Mouse (Mus musculus) kidney, postnatal 0 days (tissue): Measurements from ENCODE around the gene Rhbdf2. TPM values are rescaled to one million over a fixed set of nuclear protein-coding genes. Genes with fewer than 3 reads are reported as not detected.

Experiments
- ATAC-seq: fragments of 200-750 bp; cut with Nextera tagmentation; replicated peaks from 2 replicates; pipeline ENCODE4 v1.8.0; 2017; ENCODE audit warnings: low read depth, moderate number of reproducible peaks, moderate TSS enrichment, moderate library complexity; ENCODE audit not compliant: low FRiP score
- DNase-seq: peaks from one replicate; pipeline ENCODE4 v3.0.0-alpha.2; 2016; ENCODE audit warnings: low spot score
- H3K27ac ChIP-seq: fragments of 300-500 bp; sonication (generic); 2 replicates; pipeline ENCODE4 v1.5.1; 2014; ENCODE audit warnings: mild to moderate bottlenecking
- H3K27me3 ChIP-seq: fragments of 300-500 bp; sonication (generic); 2 replicates; pipeline ENCODE4 v1.6.1; 2014; ENCODE audit warnings: low read length, mixed read lengths; ENCODE audit not compliant: insufficient read depth
- H3K36me3 ChIP-seq: fragments of 300-500 bp; sonication (generic); 2 replicates; pipeline ENCODE4 v1.6.1; 2014; ENCODE audit warnings: low read length, mixed read lengths; ENCODE audit not compliant: insufficient read depth
- H3K4me1 ChIP-seq: fragments of 300-500 bp; sonication (generic); replicated peaks from 2 replicates; pipeline ENCODE4 v1.6.1; 2014; ENCODE audit warnings: antibody characterized with exemption, low read length, mixed read lengths; ENCODE audit not compliant: insufficient read depth
- H3K4me2 ChIP-seq: fragments of 300-500 bp; sonication (generic); 2 replicates; pipeline ENCODE4 v1.6.1; 2014; ENCODE audit warnings: mild to moderate bottlenecking, low read length, moderate library complexity, mixed read lengths
- H3K4me3 ChIP-seq: fragments of 300-500 bp; sonication (generic); replicated peaks from 2 replicates; pipeline ENCODE4 v1.5.1; 2014; ENCODE audit warnings: low read depth, low read length
- H3K9ac ChIP-seq: fragments of 300-500 bp; sonication (generic); 2 replicates; pipeline ENCODE4 v1.6.1; 2014; ENCODE audit warnings: low read depth, low read length
- H3K9me3 ChIP-seq: fragments of 300-500 bp; sonication (generic); replicated peaks from 2 replicates; pipeline ENCODE4 v1.6.1; 2016; ENCODE audit warnings: low read length, inconsistent platforms, mixed read lengths
- CTCF ChIP-seq: IDR thresholded peaks from 2 replicates; pipeline ENCODE4 v1.5.1; 2016; ENCODE audit warnings: antibody characterized with exemption, low read depth, mild to moderate bottlenecking, moderate library complexity
- WGBS: fragments of 180-500 bp; shearing (Covaris S2); extraction: QIAGEN DNeasy Blood & Tissue Kit; methylation state at CpG from one replicate; pipeline ENCODE4 v1.1.7; 2014; 5-methylcytosine and 5-hydroxymethylcytosine counted together
- polyA plus RNA-seq: library from polyadenylated mRNA; unstranded; fragments of >200 nt; fragmentation: Nextera tagmentation; extraction: Ambion mirVana; gene quantifications from 2 replicates; pipeline ENCODE4 v1.2.1, GENCODE M21; 2015

The Rhbdf2 gene
- polyA plus RNA-seq, 1 experiment from 2014 or later: 9.0 TPM

DNA sequence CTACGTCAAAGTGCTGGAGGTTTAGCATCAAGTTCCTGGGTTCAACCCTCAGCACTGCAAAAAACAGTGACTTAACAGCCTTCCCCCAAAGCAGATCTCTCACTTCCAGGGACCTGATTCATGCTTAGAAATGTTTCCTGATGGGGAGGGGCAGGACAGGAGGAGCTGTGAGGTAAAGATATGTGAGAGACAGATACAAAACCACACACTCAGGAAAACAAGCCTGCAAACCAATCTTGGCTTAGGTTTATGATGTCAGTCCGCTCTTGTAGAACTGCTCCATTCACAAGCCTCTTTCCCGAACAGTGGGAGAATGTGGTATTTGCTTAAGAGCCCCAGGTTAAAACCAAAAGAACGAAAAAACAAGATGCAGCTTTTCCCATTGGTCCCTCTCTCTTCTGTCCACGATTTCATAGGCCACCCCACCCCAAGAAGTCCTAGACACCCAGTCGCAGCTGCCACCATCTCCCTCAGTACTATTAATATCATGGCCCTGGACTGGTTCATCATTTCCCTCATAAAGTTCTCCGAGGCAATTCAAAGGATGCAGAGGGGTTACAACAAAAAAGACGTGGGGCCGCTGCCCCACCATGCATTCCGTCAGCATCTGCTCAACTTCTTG, 46.7 kb downstream of the Rhbdf2 start:
- no peak for ATAC-seq
- Histone ChIP-seq H3K4me3 (peak overlapping the region; percentile 83), H3K4me2 (peak overlapping the region; percentile 86), H3K9ac (peak overlapping the region; percentile 77; the same call in 1 of the 2 replicates), H3K36me3 (no peaks in the 10 kb centered on the region), H3K27ac (no peak overlapping the region), H3K27me3 (no peaks in the 10 kb centered on the region), H3K4me1 (0 out of 2 replicates have a peak, but pooled peaks cover 5% of the 10 kb centered on the region), H3K9me3 (no peaks in the 10 kb centered on the region)
- no peak for TF ChIP-seq CTCF
- 27% methylated on average over 10 of the region's 10 CpGs for WGBS
- DNase-seq: no peak

- WGBS: 96% methylated on average over 3 of the region's 3 CpGs
- Histone ChIP-seq H3K9ac (no peak overlapping the region), H3K4me1 (0 out of 2 replicates have a peak, but pooled peaks cover 5% of the 10 kb centered on the region), H3K36me3 (no peaks in the 10 kb centered on the region), H3K4me2 (no peak overlapping the region), H3K27ac (no peak overlapping the region), H3K27me3 (no peaks in the 10 kb centered on the region), H3K4me3 (no peak overlapping the region), H3K9me3 (no peaks in the 10 kb centered on the region)
- no peak for DNase-seq
- no peak for ATAC-seq
- TF ChIP-seq CTCF: no peak
These were observed 47.5 kb downstream of the Rhbdf2 start for GRCm38 (mm10) chr11:116579280-116579679.

- WGBS: 80% methylated on average over 2 of the region's 2 CpGs
- no peak for TF ChIP-seq CTCF
- Histone ChIP-seq H3K9ac (no peak overlapping the region), H3K4me2 (no peak overlapping the region), H3K36me3 (no peaks in the 10 kb centered on the region), H3K27me3 (no peaks in the 10 kb centered on the region), H3K4me3 (no peak overlapping the region), H3K9me3 (no peaks in the 10 kb centered on the region), H3K4me1 (peaks cover 21% of the 10 kb centered on the region), H3K27ac (no peak overlapping the region)
- DNase-seq (no peak), ATAC-seq (no peak)
These were observed 51.4 kb downstream of the Rhbdf2 start for GRCm38 (mm10) chr11:116575396-116575795.

DNA sequence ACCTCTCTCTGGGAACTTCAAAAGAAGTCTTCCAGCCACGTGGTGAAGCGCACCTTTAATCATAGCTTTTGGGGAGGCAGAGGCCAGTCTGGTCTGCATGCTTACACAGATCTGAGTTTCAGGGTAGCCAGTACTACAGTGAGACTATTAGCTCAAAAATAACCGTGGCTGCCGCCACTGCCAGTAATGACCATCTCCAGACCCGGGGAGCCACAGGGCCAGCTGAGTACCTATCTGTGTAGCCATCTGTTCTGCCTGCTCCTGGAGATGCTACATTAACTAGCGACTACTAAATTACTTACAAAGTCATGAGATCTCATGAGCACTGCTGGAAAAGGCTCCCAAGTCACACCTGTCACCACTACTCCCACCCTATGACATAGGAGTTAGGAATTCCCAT, 51.8 kb downstream of the Rhbdf2 start:
- no peak for TF ChIP-seq CTCF
- Histone ChIP-seq H3K4me1 (peaks cover 18% of the 10 kb centered on the region), H3K9me3 (no peaks in the 10 kb centered on the region), H3K27me3 (no peaks in the 10 kb centered on the region), H3K9ac (no peak overlapping the region), H3K27ac (no peak overlapping the region), H3K36me3 (no peaks in the 10 kb centered on the region), H3K4me2 (no peak overlapping the region), H3K4me3 (no peak overlapping the region)
- 67% methylated on average over 6 of the region's 6 CpGs for WGBS
- ATAC-seq (no peak), DNase-seq (no peak)

DNA sequence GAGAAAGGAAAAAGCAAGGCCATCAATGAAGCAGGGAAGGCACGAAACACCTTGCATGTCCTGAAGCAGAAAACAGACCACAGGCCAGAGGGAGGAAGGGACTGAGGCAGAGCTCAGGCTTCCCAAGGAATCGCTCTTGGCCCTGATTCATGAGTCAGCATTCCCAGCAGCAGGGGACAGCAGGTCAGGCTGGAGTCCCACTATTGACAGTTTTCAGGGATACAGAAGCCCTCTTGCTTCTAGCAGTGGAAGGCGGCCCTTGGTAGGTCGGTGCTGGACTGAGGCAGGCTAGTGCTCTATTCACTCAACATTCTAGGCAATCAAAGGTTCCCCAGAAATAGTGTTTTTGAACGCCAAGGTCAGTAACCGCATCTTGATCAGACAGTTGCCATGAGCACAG, 52.3 kb downstream of the Rhbdf2 start:
- Histone ChIP-seq H3K4me3 (no peak overlapping the region), H3K4me1 (peaks cover 18% of the 10 kb centered on the region), H3K36me3 (no peaks in the 10 kb centered on the region), H3K4me2 (no peak overlapping the region), H3K27ac (no peak overlapping the region), H3K9me3 (no peaks in the 10 kb centered on the region), H3K27me3 (no peaks in the 10 kb centered on the region), H3K9ac (no peak overlapping the region)
- DNase-seq (no peak), ATAC-seq (no peak)
- TF ChIP-seq CTCF: no peak
- whole genome bisulfite sequencing: 61% methylated on average over 6 of the region's 6 CpGs

GRCm38 (mm10) chr11:116572756-116573543, 53.9 kb downstream of the Rhbdf2 start:
- H3K36me3 ChIP-seq: no peaks in the 10 kb centered on the region
- H3K9me3 ChIP-seq: no peaks in the 10 kb centered on the region
- no peak overlapping the region for H3K27ac ChIP-seq
- DNase-seq (no peak), ATAC-seq (no peak)
- TF ChIP-seq CTCF: no peak
- H3K27me3 ChIP-seq: no peaks in the 10 kb centered on the region
- peaks cover 18% of the 10 kb centered on the region for H3K4me1 ChIP-seq
- WGBS: 59% methylated on average over 12 of the region's 12 CpGs
- H3K4me3 ChIP-seq: no peak overlapping the region
- H3K9ac ChIP-seq: no peak overlapping the region
- no peak overlapping the region for H3K4me2 ChIP-seq
